Mouse (Mus musculus) cerebellum, adult 11 months (tissue): ENCODE data around the gene Mroh3.
A peak's percentile ranks its signal among the peaks of the same experiment; 100 is the strongest.

ENCODE experiments used
- DNase-seq: peaks from one replicate; pipeline ENCODE4 v3.0.0; 2022

Mroh3 gene

GRCm38 (mm10) chr1:136212803-136213202 is at the start of gene Mroh3:
Gene Mroh3, minus strand, starts transcription at chr1:136212828.
- no peak for DNase-seq

- no peak for DNase-seq
Observed at GRCm38 (mm10) chr1:136260635-136261238, 48.1 kb upstream of the Mroh3 start, which contains the start of gene Gpr25. Gene Gpr25, minus strand, starts transcription at chr1:136260873.

GRCm38 (mm10) chr1:136259893-136260634 is 47.4 kb upstream of the Mroh3 start:
- DNase-seq: peak; percentile 84

- no peak for DNase-seq
Observed at GRCm38 (mm10) chr1:136259543-136259892, 46.9 kb upstream of the Mroh3 start.

DNA sequence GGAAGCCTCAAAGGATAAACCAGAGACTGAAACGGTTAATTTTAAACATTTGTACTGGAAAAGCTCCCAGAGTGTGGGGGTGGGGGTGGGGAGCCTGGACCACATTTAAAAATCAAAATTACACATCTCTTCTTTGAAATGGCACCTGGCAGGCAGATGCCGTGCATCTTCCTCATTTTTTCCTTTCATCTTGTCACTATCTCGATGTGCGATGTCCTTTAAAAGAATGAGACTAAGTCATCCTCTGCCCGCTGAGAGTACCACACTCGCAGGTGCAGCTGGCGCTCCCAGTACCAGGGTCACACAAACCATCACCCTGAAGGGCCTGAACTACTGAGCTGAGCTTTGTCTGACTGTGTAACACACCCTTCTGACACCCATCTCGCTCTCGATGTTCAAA is 45.9 kb upstream of the Mroh3 start:
- DNase-seq: no peak

DNA sequence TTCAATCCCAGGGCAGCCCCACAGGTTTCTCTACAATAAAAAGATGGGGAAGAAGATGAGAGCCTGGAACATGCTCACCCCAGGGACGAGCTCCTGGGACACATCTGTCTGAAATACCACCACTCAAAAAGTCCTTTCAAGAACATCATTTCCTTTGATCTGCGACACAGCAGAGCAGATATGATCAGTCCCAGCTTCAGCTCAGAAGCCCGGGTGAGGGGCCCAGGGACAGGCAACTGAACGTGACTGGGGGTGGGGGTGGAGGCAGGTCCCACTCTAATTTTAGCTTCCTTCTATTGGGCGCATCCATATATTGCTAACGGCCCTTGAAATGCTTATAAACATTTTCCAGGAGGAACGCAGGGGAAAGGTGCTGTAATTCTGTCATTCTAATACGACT is 43.0 kb upstream of the Mroh3 start:
- DNase-seq: no peak

DNA sequence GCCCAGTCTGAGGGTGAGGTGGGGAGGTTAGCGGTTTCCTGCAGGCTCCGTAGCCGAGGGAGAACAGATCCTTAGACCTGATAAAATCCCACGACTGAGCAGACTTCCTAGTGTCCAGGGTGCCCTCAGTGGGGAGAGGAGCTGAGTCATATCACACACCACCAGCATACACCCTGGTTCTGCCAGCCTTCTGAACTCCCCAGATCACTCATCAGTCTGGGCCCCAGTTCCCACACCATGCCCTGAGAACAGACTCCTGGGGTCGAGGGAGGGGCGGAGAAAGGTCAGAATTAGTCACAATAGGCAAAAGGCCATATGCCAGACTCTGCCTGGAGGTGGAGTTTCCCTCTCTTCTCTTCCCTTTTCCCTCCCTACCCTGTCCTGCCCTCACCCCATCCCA is 42.5 kb upstream of the Mroh3 start:
- no peak for DNase-seq

GRCm38 (mm10) chr1:136254503-136255065 is 42.0 kb upstream of the Mroh3 start:
- DNase-seq: no peak

- DNase-seq: no peak
Observed at GRCm38 (mm10) chr1:136253472-136253871, 40.8 kb upstream of the Mroh3 start.

DNA sequence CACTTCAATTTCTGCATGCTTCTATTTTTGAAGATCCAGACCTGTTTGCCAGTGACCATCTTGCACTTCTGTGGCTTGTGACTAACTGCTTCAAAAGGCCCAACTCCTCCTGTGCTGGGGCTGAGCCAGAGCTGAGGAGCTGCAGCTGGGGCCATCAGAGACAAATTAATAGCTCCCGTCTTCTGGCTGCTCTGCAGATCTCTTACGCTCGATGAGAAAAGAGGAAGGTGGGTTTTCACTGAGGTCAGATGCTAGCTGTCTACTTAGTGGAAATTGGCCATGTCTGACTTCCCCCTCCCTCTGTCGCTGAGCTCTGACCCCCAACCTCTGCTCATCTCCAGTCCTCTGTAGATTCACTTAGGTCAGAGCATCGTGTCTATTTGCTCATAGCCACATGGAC is 37.0 kb upstream of the Mroh3 start:
- DNase-seq: no peak

DNA sequence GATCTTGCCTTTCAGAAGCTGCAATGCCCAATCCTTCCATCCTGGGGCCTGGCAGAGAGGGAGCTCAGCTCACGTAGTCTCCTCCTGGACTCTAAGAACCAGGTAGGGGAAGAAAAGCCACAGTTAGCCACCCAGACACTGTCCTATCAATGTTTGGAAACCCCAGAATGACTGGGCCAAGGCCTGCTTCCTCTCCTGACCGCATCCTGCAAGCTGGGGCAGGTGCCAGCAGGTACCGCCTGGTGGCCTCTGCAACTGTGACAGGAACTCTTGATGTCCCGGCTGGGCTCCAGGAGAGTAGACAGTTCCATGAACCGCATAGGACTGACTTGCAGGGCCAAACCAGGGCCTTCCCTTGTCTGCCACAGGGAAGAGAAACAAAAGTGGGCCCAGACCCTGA is 34.8 kb upstream of the Mroh3 start:
- DNase-seq: no peak

- no peak for DNase-seq
Observed at GRCm38 (mm10) chr1:136244469-136244868, 31.8 kb upstream of the Mroh3 start.

GRCm38 (mm10) chr1:136241801-136242200 is 29.2 kb upstream of the Mroh3 start:
- DNase-seq: no peak

GRCm38 (mm10) chr1:136238495-136238894 is 25.9 kb upstream of the Mroh3 start:
- no peak for DNase-seq

DNA sequence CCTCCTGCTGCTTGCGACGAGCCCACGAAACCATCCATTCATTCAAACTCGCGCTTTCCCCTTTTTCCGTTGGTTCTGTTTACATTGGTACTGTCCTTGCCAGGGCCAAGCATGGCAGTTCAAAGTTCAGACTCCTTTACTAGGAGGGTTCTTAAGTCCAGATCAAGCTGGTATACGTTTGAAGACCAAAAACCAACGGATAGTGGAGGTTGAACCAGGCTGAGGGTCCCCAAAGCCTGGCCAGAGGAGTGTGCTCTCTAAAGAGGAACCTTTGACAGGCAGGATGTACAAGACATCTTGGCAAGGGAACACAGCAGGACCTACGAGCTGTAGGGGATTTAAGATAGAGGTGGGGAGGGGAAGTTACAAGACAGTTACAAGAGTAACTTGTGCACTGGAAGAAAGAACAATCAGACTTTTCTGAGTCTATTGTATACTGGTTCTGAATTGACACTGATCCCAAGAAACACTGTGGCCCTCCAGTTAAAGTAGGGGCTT is 22.0 kb upstream of the Mroh3 start:
- no peak for DNase-seq

DNA sequence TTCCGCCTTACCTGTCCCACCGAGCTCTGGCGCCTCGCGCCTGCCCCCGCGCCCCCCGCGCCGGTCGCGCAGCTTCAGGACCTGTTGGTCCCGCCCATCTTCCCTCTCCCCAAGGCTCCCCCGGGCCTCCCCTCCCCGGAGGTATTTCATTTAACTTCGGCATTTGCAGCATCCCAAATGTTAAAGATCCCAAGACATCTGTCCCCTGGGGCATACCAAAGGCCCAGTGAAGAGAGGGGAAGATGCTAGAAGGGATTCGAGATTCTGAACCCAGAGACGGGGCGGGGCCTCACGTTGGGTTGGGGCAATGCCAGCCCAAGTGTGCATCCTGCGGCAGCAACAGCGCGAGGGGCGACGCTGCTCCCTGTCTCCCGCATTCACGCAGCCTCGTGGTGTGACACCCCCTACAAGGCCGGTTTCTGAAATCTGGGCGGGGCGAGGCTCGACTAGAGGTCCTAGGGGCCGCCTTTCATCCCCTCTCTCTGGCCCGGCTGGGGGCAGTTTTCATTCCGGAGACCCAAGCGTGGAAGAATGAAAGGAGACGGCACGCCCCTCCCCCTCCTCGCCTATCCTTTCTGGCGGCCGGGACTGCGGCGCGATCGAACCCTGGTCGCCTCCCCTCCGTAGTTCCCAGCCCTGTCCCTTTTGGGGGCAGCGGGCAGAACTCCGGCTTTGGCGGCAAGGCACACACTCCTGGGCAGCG is 21.4 kb upstream of the Mroh3 start, which contains the start of gene Inava:
Gene Inava (minus strand): TSS at position 373 of the 703 bp plus-strand sequence.
- peak; percentile 15 for DNase-seq

DNA sequence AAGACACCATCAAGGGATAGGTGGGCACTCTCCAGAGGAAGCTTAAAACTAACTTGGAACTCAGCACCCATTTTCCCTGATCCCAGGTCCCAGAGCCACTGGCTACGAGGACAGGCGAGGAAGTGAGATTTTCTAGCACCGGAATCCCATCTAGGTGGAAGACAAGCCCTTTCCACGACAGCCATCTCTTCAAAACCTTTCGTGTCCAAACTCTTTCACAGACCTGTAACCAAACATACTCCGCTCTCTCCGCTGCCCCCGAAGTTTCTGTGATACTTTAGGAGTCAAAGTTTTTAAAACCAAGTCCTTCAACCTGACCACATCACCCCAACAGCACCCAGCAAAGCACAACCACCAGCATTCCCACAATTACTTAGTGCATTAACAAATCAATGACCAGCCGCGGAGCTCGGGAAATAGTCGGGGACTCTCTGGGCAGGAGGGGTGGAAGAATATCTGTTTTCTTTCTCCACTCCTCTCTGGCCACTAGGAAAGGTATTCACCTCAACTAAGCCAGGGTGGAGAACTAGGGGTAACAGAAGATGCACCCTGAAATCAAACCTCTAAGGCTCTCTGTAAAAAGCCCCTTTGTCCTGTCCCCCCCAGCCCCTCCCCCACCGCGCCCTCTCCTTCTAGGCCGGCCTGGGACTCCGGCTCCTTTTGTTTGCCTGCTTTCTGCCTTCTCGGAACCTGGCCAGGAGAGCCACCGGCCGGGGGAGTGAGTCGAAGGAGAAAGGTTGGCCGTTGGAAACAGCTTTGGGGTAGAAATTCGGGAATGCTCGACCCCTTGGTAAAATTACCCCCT is 20.6 kb upstream of the Mroh3 start:
- no peak for DNase-seq

GRCm38 (mm10) chr1:136232285-136232926 is 19.8 kb upstream of the Mroh3 start:
- DNase-seq: no peak

- no peak for DNase-seq
Observed at GRCm38 (mm10) chr1:136231596-136231995, 19.0 kb upstream of the Mroh3 start.

DNA sequence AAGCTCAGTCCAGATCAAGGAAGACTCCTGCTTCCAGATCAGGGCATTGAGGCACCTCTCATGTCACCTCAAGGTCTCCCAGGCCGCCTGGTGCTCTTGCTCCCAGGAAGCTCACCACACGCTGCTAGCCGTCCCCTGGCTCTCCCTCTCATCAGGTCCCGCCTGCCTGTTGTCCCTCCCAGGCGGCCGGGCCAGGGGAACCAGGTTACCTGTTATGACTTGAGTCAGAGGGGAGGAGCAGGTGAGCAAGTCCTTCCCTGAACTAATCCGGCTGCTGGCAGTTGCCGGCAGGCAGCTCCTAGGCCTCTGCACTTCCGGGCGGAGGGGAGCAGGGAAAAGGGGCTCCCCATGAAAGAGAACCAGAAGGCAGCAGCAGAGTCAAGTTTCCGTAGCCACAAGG is 17.6 kb upstream of the Mroh3 start:
- no peak for DNase-seq

DNA sequence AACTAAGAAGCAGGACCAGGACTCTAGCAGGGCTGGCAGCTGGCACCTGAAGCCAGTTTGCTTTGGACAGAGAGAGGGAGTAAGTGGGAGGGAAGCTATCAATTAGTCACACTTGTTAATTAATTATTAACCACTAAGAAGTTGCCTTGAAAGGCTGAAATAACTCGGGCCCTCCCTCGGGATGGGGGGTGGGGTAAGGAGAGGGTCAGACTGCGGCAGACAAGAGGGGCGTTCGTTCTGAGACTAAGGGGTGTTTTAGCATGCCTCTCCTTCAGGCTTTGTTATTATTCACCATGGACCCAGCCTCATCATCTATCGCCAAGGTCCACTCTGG is 16.4 kb upstream of the Mroh3 start:
- DNase-seq: no peak

GRCm38 (mm10) chr1:136228328-136229039 is 15.9 kb upstream of the Mroh3 start:
- DNase-seq: no peak
